Mouse (Mus musculus) telencephalon, adult 2 months (tissue): ENCODE results near the gene Gstm2.
"Not testable (repeated sequence)": the region's sequence is repeated elsewhere in the genome, so short reads cannot be mapped to it uniquely, and the experiment has no call there.

Experiments
- DNase-seq: peaks from one replicate; pipeline ENCODE4 v3.0.0-alpha.2; 2011; ENCODE audit warnings: low read depth, low spot score

Gstm2 gene

GRCm38 (mm10) chr3:107996576-107996975 lies 10.3 kb upstream of the Gstm2 start:
- no peak for DNase-seq

GRCm38 (mm10) chr3:107995974-107996373 lies 9.7 kb upstream of the Gstm2 start:
- DNase-seq, result not testable (repeated sequence)

- not testable (repeated sequence) for DNase-seq
Observed at GRCm38 (mm10) chr3:107985141-107985540, 1.1 kb downstream of the Gstm2 start.

GRCm38 (mm10) chr3:107984471-107984870 lies 1.8 kb downstream of the Gstm2 start:
- DNase-seq, result no peak

GRCm38 (mm10) chr3:107983771-107984170 lies 2.5 kb downstream of the Gstm2 start:
- no peak for DNase-seq

GRCm38 (mm10) chr3:107982726-107983125 lies 3.5 kb downstream of the Gstm2 start:
- no peak for DNase-seq

GRCm38 (mm10) chr3:107981261-107981660 lies 5.0 kb downstream of the Gstm2 start:
- no peak for DNase-seq

- DNase-seq, result no peak
Observed at GRCm38 (mm10) chr3:107977691-107978090, 8.6 kb downstream of the Gstm2 start.

- no peak for DNase-seq
Observed at GRCm38 (mm10) chr3:107974237-107974636, 12.0 kb downstream of the Gstm2 start.

- no peak for DNase-seq
Observed at GRCm38 (mm10) chr3:107972070-107972469, 14.2 kb downstream of the Gstm2 start.

- DNase-seq, result not testable (repeated sequence)
Observed at GRCm38 (mm10) chr3:107971101-107971500, 15.2 kb downstream of the Gstm2 start.

- DNase-seq, result no peak
Observed at GRCm38 (mm10) chr3:107968724-107969395, 17.4 kb downstream of the Gstm2 start, which contains the start of gene Gstm3. TSS of gene Gstm3 (minus strand) at chr3:107969283.

- DNase-seq, result no peak
Observed at GRCm38 (mm10) chr3:107966631-107967030, 19.6 kb downstream of the Gstm2 start.

- DNase-seq, result no peak
Observed at GRCm38 (mm10) chr3:107965592-107965991, 20.7 kb downstream of the Gstm2 start.

GRCm38 (mm10) chr3:107964656-107965308 lies 21.5 kb downstream of the Gstm2 start:
- DNase-seq, result no peak

GRCm38 (mm10) chr3:107964026-107964425 lies 22.2 kb downstream of the Gstm2 start:
- DNase-seq, result no peak

GRCm38 (mm10) chr3:107955260-107955659 lies 31.0 kb downstream of the Gstm2 start:
- DNase-seq, result not testable (repeated sequence)

GRCm38 (mm10) chr3:107953906-107954305 lies 32.3 kb downstream of the Gstm2 start:
- no peak for DNase-seq

GRCm38 (mm10) chr3:107953328-107953755 lies 32.9 kb downstream of the Gstm2 start:
- no peak for DNase-seq

- DNase-seq, result no peak
Observed at GRCm38 (mm10) chr3:107950531-107950930, 35.7 kb downstream of the Gstm2 start.

GRCm38 (mm10) chr3:107949461-107949860 lies 36.8 kb downstream of the Gstm2 start:
- DNase-seq, result not testable (repeated sequence)

GRCm38 (mm10) chr3:107945729-107946128 lies 40.5 kb downstream of the Gstm2 start:
- DNase-seq, result no peak
